Mouse (Mus musculus): ENCODE measurements at regions not wholly inside any gene's neighbourhood (a gene's known extent, or its start where the extent isn't known, plus 50 kb on each side); places are given as distances from the start of the nearest gene placed in this dataset.

GRCm38 (mm10) chr8:8892996-8893395 lies 202.7 kb upstream of the Arglu1 start:
- ATAC-seq (no peak), DNase-seq (ENCODE audit: low spot score) (no peak)
- no peaks in the 10 kb centered on the region for H3K36me3 ChIP-seq (ENCODE audit: control insufficient read depth, insufficient read depth, low read length)
- H3K27ac ChIP-seq (ENCODE audit: low read depth, low read length): no peak overlapping the region
- no peaks in the 10 kb centered on the region for H3K27me3 ChIP-seq (replicated peaks; ENCODE audit: control insufficient read depth, insufficient read depth, low read length)
- no peaks in the 10 kb centered on the region for H3K4me1 ChIP-seq (ENCODE audit: control insufficient read depth, insufficient read depth, low read length)
- no peak overlapping the region for H3K9ac ChIP-seq (ENCODE audit: low read length)
- no peak overlapping the region for H3K4me2 ChIP-seq (ENCODE audit: low read length)
- 14% methylated on average over 3 of the region's 3 CpGs for WGBS
- H3K4me3 ChIP-seq (ENCODE audit: low read depth, low read length): no peak overlapping the region
- H3K9me3 ChIP-seq (replicated peaks; ENCODE audit: control insufficient read depth, low read length): no peaks in the 10 kb centered on the region

GRCm38 (mm10) chr8:8877286-8877685 lies 187.0 kb upstream of the Arglu1 start:
- ATAC-seq: no peak
- Histone ChIP-seq H3K4me3 (ENCODE audit: low read depth, low read length) (no peak overlapping the region), H3K9ac (ENCODE audit: low read length) (no peak overlapping the region), H3K36me3 (ENCODE audit: control insufficient read depth, insufficient read depth, low read length) (no peaks in the 10 kb centered on the region), H3K9me3 (replicated peaks; ENCODE audit: control insufficient read depth, low read length) (no peaks in the 10 kb centered on the region), H3K27me3 (replicated peaks; ENCODE audit: control insufficient read depth, insufficient read depth, low read length) (0 out of 2 replicates have a peak, but pooled peaks cover 3% of the 10 kb centered on the region), H3K27ac (ENCODE audit: low read depth, low read length) (no peak overlapping the region), H3K4me1 (ENCODE audit: control insufficient read depth, insufficient read depth, low read length) (no peaks in the 10 kb centered on the region; the same call in 1 of the 2 replicates), H3K4me2 (ENCODE audit: low read length) (no peak overlapping the region)
- 27% methylated on average over 5 of the region's 5 CpGs for WGBS
- DNase-seq (ENCODE audit: low spot score): no peak

- no peak for ATAC-seq
- 27% methylated on average over 9 of the region's 9 CpGs for WGBS
These were observed 186.6 kb upstream of the Arglu1 start for GRCm38 (mm10) chr8:8876879-8877278.

GRCm38 (mm10) chr8:8876469-8876868 lies 186.1 kb upstream of the Arglu1 start:
- DNase-seq (ENCODE audit: low spot score) (no peak), ATAC-seq (no peak)
- Histone ChIP-seq H3K36me3 (ENCODE audit: control insufficient read depth, insufficient read depth, low read length) (no peaks in the 10 kb centered on the region), H3K9ac (ENCODE audit: low read length) (no peak overlapping the region), H3K4me3 (ENCODE audit: low read depth, low read length) (no peak overlapping the region), H3K4me2 (ENCODE audit: low read length) (no peak overlapping the region), H3K27me3 (replicated peaks; ENCODE audit: control insufficient read depth, insufficient read depth, low read length) (0 out of 2 replicates have a peak, but pooled peaks cover 3% of the 10 kb centered on the region), H3K4me1 (ENCODE audit: control insufficient read depth, insufficient read depth, low read length) (no peaks in the 10 kb centered on the region; the same call in 1 of the 2 replicates), H3K27ac (ENCODE audit: low read depth, low read length) (no peak overlapping the region), H3K9me3 (replicated peaks; ENCODE audit: control insufficient read depth, low read length) (no peaks in the 10 kb centered on the region)
- WGBS: 72% methylated on average over 6 of the region's 6 CpGs

More at GRCm38 (mm10) chr8:8876879-8877278, 186.6 kb upstream of the Arglu1 start:
- Histone ChIP-seq H3K4me1 (ENCODE audit: control insufficient read depth, insufficient read depth, low read length) (no peaks in the 10 kb centered on the region; the same call in 1 of the 2 replicates), H3K9me3 (replicated peaks; ENCODE audit: control insufficient read depth, low read length) (no peaks in the 10 kb centered on the region), H3K27me3 (replicated peaks; ENCODE audit: control insufficient read depth, insufficient read depth, low read length) (0 out of 2 replicates have a peak, but pooled peaks cover 3% of the 10 kb centered on the region), H3K27ac (ENCODE audit: low read depth, low read length) (no peak overlapping the region), H3K36me3 (ENCODE audit: control insufficient read depth, insufficient read depth, low read length) (no peaks in the 10 kb centered on the region), H3K4me3 (ENCODE audit: low read depth, low read length) (no peak overlapping the region), H3K4me2 (ENCODE audit: low read length) (no peak overlapping the region), H3K9ac (ENCODE audit: low read length) (no peak overlapping the region)
- no peak for DNase-seq (ENCODE audit: low spot score)

- no peaks in the 10 kb centered on the region; the same call in 1 of the 2 replicates for H3K4me1 ChIP-seq (ENCODE audit: control insufficient read depth, insufficient read depth, low read length)
- H3K4me2 ChIP-seq (ENCODE audit: low read length): no peak overlapping the region
- H3K9ac ChIP-seq (ENCODE audit: low read length): no peak overlapping the region
- H3K9me3 ChIP-seq (replicated peaks; ENCODE audit: control insufficient read depth, low read length): no peaks in the 10 kb centered on the region
- H3K36me3 ChIP-seq (ENCODE audit: control insufficient read depth, insufficient read depth, low read length): no peaks in the 10 kb centered on the region
- 34% methylated on average over 3 of the region's 3 CpGs for WGBS
- DNase-seq (ENCODE audit: low spot score) (no peak), ATAC-seq (no peak)
- H3K4me3 ChIP-seq (ENCODE audit: low read depth, low read length): no peak overlapping the region
- peaks cover 3% of the 10 kb centered on the region; the same call in 1 of the 2 replicates for H3K27me3 ChIP-seq (replicated peaks; ENCODE audit: control insufficient read depth, insufficient read depth, low read length)
- no peak overlapping the region for H3K27ac ChIP-seq (ENCODE audit: low read depth, low read length)
These were observed 181.6 kb upstream of the Arglu1 start for GRCm38 (mm10) chr8:8871938-8872337.

- DNase-seq (ENCODE audit: low spot score): no peak
- H3K4me3 ChIP-seq (ENCODE audit: low read depth, low read length): no peak overlapping the region
- no peak overlapping the region for H3K4me2 ChIP-seq (ENCODE audit: low read length)
- no peak for ATAC-seq
- H3K4me1 ChIP-seq (ENCODE audit: control insufficient read depth, insufficient read depth, low read length): no peaks in the 10 kb centered on the region
- H3K27ac ChIP-seq (ENCODE audit: low read depth, low read length): no peak overlapping the region
- peaks cover 3% of the 10 kb centered on the region; the same call in 1 of the 2 replicates for H3K27me3 ChIP-seq (replicated peaks; ENCODE audit: control insufficient read depth, insufficient read depth, low read length)
- H3K9ac ChIP-seq (ENCODE audit: low read length): no peak overlapping the region
- H3K9me3 ChIP-seq (replicated peaks; ENCODE audit: control insufficient read depth, low read length): no peaks in the 10 kb centered on the region
- whole genome bisulfite sequencing: 42% methylated on average over 8 of the region's 8 CpGs
- H3K36me3 ChIP-seq (ENCODE audit: control insufficient read depth, insufficient read depth, low read length): no peaks in the 10 kb centered on the region
These were observed 180.7 kb upstream of the Arglu1 start for GRCm38 (mm10) chr8:8871039-8871438.

- H3K9me3 ChIP-seq (replicated peaks; ENCODE audit: control insufficient read depth, low read length): no peaks in the 10 kb centered on the region
- H3K36me3 ChIP-seq (ENCODE audit: control insufficient read depth, insufficient read depth, low read length): no peaks in the 10 kb centered on the region
- 2% methylated on average over 4 of the region's 4 CpGs for WGBS
- peaks cover 3% of the 10 kb centered on the region; the same call in 1 of the 2 replicates for H3K27me3 ChIP-seq (replicated peaks; ENCODE audit: control insufficient read depth, insufficient read depth, low read length)
- no peak overlapping the region for H3K4me2 ChIP-seq (ENCODE audit: low read length)
- H3K27ac ChIP-seq (ENCODE audit: low read depth, low read length): no peak overlapping the region
- ATAC-seq (peak; percentile 40; the same call in 1 of the 2 replicates), DNase-seq (ENCODE audit: low spot score) (peak; percentile 35)
- H3K4me1 ChIP-seq (ENCODE audit: control insufficient read depth, insufficient read depth, low read length): no peaks in the 10 kb centered on the region
- H3K4me3 ChIP-seq (ENCODE audit: low read depth, low read length): no peak overlapping the region
- H3K9ac ChIP-seq (ENCODE audit: low read length): no peak overlapping the region
These were observed 180.2 kb upstream of the Arglu1 start for GRCm38 (mm10) chr8:8870487-8870886.

- no peak overlapping the region for H3K4me2 ChIP-seq (ENCODE audit: low read length)
- H3K9ac ChIP-seq (ENCODE audit: low read length): no peak overlapping the region
- no peak overlapping the region for H3K27ac ChIP-seq (ENCODE audit: low read depth, low read length)
- H3K4me1 ChIP-seq (ENCODE audit: control insufficient read depth, insufficient read depth, low read length): no peaks in the 10 kb centered on the region
- no peaks in the 10 kb centered on the region for H3K36me3 ChIP-seq (ENCODE audit: control insufficient read depth, insufficient read depth, low read length)
- WGBS: 51% methylated on average over 6 of the region's 6 CpGs
- no peaks in the 10 kb centered on the region for H3K9me3 ChIP-seq (replicated peaks; ENCODE audit: control insufficient read depth, low read length)
- ATAC-seq (no peak), DNase-seq (ENCODE audit: low spot score) (no peak)
- peaks cover 3% of the 10 kb centered on the region; the same call in 1 of the 2 replicates for H3K27me3 ChIP-seq (replicated peaks; ENCODE audit: control insufficient read depth, insufficient read depth, low read length)
- no peak overlapping the region for H3K4me3 ChIP-seq (ENCODE audit: low read depth, low read length)
These were observed 179.0 kb upstream of the Arglu1 start for GRCm38 (mm10) chr8:8869338-8869737.

GRCm38 (mm10) chr8:8867924-8868323 lies 177.6 kb upstream of the Arglu1 start:
- no peak overlapping the region for H3K9ac ChIP-seq (ENCODE audit: low read length)
- no peaks in the 10 kb centered on the region for H3K9me3 ChIP-seq (replicated peaks; ENCODE audit: control insufficient read depth, low read length)
- ATAC-seq (no peak), DNase-seq (ENCODE audit: low spot score) (no peak)
- 68% methylated on average over 8 of the region's 8 CpGs for WGBS
- peaks cover 3% of the 10 kb centered on the region; the same call in 1 of the 2 replicates for H3K27me3 ChIP-seq (replicated peaks; ENCODE audit: control insufficient read depth, insufficient read depth, low read length)
- H3K4me2 ChIP-seq (ENCODE audit: low read length): no peak overlapping the region
- H3K4me1 ChIP-seq (ENCODE audit: control insufficient read depth, insufficient read depth, low read length): no peaks in the 10 kb centered on the region
- no peak overlapping the region for H3K27ac ChIP-seq (ENCODE audit: low read depth, low read length)
- no peak overlapping the region for H3K4me3 ChIP-seq (ENCODE audit: low read depth, low read length)
- H3K36me3 ChIP-seq (ENCODE audit: control insufficient read depth, insufficient read depth, low read length): no peaks in the 10 kb centered on the region

Data from forebrain, embryonic 14.5 days (tissue).